Mouse (Mus musculus): ENCODE measurements around the gene Oosp3. TPM values are rescaled to one million over a fixed set of nuclear protein-coding genes. Genes with fewer than 3 reads are reported as not detected.

Oosp3 gene
- polyA plus RNA-seq, 1 experiment from 2014 or later: not detected

DNA sequence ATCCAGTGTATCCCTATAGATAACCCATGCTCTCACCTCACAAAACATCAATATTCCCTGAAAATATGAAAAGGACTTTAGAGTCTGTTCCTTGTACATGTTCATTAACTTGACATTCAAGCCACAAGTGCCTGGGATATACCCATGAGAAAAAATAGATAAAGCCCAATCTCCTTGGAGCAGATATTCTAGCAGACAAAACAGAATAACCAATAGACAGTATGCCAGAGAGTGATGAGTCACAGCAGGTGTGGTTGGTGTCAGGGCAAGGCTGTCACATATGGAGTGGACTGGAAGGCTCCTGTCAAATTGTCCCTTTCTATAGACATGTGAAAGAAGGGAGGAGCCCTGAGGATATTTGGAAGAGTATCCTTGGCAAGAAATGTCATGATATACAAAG, 48.8 kb downstream of the Oosp3 start:
- Histone ChIP-seq H3K9ac (ENCODE audit: low read length) (no peak overlapping the region), H3K36me3 (ENCODE audit: control insufficient read depth, insufficient read depth, low read length) (no peaks in the 10 kb centered on the region)

DNA sequence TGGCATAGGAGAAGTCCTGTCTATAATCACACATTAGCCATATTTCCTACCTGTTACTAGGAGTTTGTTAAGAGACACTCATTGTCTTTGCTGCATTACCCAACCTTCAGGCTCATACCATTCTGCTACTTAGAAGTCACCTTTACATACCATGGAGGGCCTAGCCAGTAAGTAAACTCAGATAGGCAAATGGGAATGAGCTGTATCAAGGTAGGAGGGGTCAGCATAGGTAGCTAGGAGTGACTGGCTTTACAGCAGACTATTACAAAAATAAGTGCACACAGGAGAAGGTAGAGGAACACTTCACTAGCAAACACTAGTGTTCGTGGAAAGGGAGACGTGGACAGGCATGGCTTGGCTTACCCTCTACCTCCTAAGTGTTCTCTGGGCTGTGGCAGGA, 50.4 kb downstream of the Oosp3 start, which contains the start of gene Gif:
Gene Gif (plus strand): TSS at position 257 of the 400 bp plus-strand sequence.
- H3K27ac ChIP-seq (replicated peaks in 1 of 2; ENCODE audit: control insufficient read depth in 1 of 2, insufficient read depth in 1 of 2, low read depth in 2 of 2, low read length in 2 of 2): no peak within 1 kb of the TSS
- H3K36me3 ChIP-seq (ENCODE audit: control insufficient read depth, insufficient read depth, low read length): no peaks in the 10 kb centered on the region
- H3K4me2 ChIP-seq (ENCODE audit: low read length): no peak within 1 kb of the TSS
- no peak within 1 kb of the TSS for H3K4me3 ChIP-seq (ENCODE audit: control insufficient read depth in 1 of 2, insufficient read depth in 1 of 2, low read depth in 1 of 2, low read length in 2 of 2)
- H3K9me3 ChIP-seq (ENCODE audit: control insufficient read depth, low read length): no peaks in the 10 kb centered on the region
- WGBS: 71% methylated on average over 2 of the region's 2 CpGs
- no peaks in the 10 kb centered on the region for H3K4me1 ChIP-seq (ENCODE audit: control insufficient read depth in 2 of 2, insufficient read depth in 2 of 2, low read length in 2 of 2)
- H3K27me3 ChIP-seq (ENCODE audit: control insufficient read depth, insufficient read depth, low read length): no peaks in the 10 kb centered on the region
- no peak within 1 kb of the TSS for H3K9ac ChIP-seq (ENCODE audit: low read length)
- ATAC-seq (ENCODE audit: insufficient number of reproducible peaks, insufficient read depth, low FRiP score, low read depth): no peak

More for the DNA sequence above, 48.8 kb downstream of the Oosp3 start:
- Histone ChIP-seq H3K27ac (replicated peaks in 1 of 2; ENCODE audit: control insufficient read depth in 1 of 2, insufficient read depth in 1 of 2, low read depth in 2 of 2, low read length in 2 of 2) (no peak overlapping the region), H3K4me2 (ENCODE audit: low read length) (no peak overlapping the region), H3K9me3 (ENCODE audit: control insufficient read depth, low read length) (no peaks in the 10 kb centered on the region), H3K27me3 (ENCODE audit: control insufficient read depth, insufficient read depth, low read length) (no peaks in the 10 kb centered on the region), H3K4me1 (ENCODE audit: control insufficient read depth in 2 of 2, insufficient read depth in 2 of 2, low read length in 2 of 2) (no peaks in the 10 kb centered on the region), H3K4me3 (ENCODE audit: control insufficient read depth in 1 of 2, insufficient read depth in 1 of 2, low read depth in 1 of 2, low read length in 2 of 2) (no peak overlapping the region)
- no peak for ATAC-seq (ENCODE audit: insufficient number of reproducible peaks, insufficient read depth, low FRiP score, low read depth)

Other genes with a start within 250 kb of the Oosp3 start
- gene Ms4a6c, start 227.7 kb upstream of the Oosp3 start, polyA plus RNA-seq (2014; fragmentation: Nextera tagmentation; extraction: Ambion mirVana): 4.6 and 5.6 TPM in 2 replicates
- not detected in 2 replicates for gene Gm8369, start 211.1 kb upstream of the Oosp3 start, polyA plus RNA-seq (2014; fragmentation: Nextera tagmentation; extraction: Ambion mirVana)
- 3.1 and 3.5 TPM in 2 replicates for gene Ms4a6b, start 180.5 kb upstream of the Oosp3 start, polyA plus RNA-seq (2014; fragmentation: Nextera tagmentation; extraction: Ambion mirVana)
- gene Ms4a4d, start 160.3 kb upstream of the Oosp3 start, polyA plus RNA-seq (2014; fragmentation: Nextera tagmentation; extraction: Ambion mirVana): 0.47 and 0.69 TPM in 2 replicates
- gene Ms4a6d, start 92.2 kb upstream of the Oosp3 start, polyA plus RNA-seq (2014; fragmentation: Nextera tagmentation; extraction: Ambion mirVana): 3.4 TPM in 2 replicates
- gene Ms4a2, start 73.3 kb upstream of the Oosp3 start, polyA plus RNA-seq (2014; fragmentation: Nextera tagmentation; extraction: Ambion mirVana): 0.15 TPM in 1 of 2 replicates, not detected in the other
- gene Ms4a3, start 56.2 kb upstream of the Oosp3 start, polyA plus RNA-seq (2014; fragmentation: Nextera tagmentation; extraction: Ambion mirVana): not detected in 2 replicates
- gene Oosp2, start 36.5 kb upstream of the Oosp3 start, polyA plus RNA-seq (2014; fragmentation: Nextera tagmentation; extraction: Ambion mirVana): not detected in 2 replicates
- not detected in 2 replicates for gene Oosp1, start 5.9 kb upstream of the Oosp3 start, polyA plus RNA-seq (2014; fragmentation: Nextera tagmentation; extraction: Ambion mirVana)
- not detected in 2 replicates for gene Gif, start 50.5 kb downstream of the Oosp3 start, polyA plus RNA-seq (2014; fragmentation: Nextera tagmentation; extraction: Ambion mirVana)
- gene Mrpl16, start 73.3 kb downstream of the Oosp3 start, polyA plus RNA-seq (2014; fragmentation: Nextera tagmentation; extraction: Ambion mirVana): 79.1 and 80.3 TPM in 2 replicates
- 5.8 and 7.0 TPM in 2 replicates for gene Stx3, start 122.3 kb downstream of the Oosp3 start, polyA plus RNA-seq (2014; fragmentation: Nextera tagmentation; extraction: Ambion mirVana)
- gene Olfr1417, start 142.2 kb downstream of the Oosp3 start, polyA plus RNA-seq (2014; fragmentation: Nextera tagmentation; extraction: Ambion mirVana): 0.12 TPM in 1 of 2 replicates, not detected in the other
- not detected in 2 replicates for gene Olfr1418, start 164.0 kb downstream of the Oosp3 start, polyA plus RNA-seq (2014; fragmentation: Nextera tagmentation; extraction: Ambion mirVana)
- not detected in 2 replicates for gene Olfr1419, start 178.1 kb downstream of the Oosp3 start, polyA plus RNA-seq (2014; fragmentation: Nextera tagmentation; extraction: Ambion mirVana)
- gene Olfr1420, start 189.5 kb downstream of the Oosp3 start, polyA plus RNA-seq (2014; fragmentation: Nextera tagmentation; extraction: Ambion mirVana): 0.07 and 0.27 TPM in 2 replicates
- 19.0 and 21.2 TPM in 2 replicates for gene Patl1, start 215.3 kb downstream of the Oosp3 start, polyA plus RNA-seq (2014; fragmentation: Nextera tagmentation; extraction: Ambion mirVana)

Data from heart, embryonic 14.5 days (tissue).